Mouse (Mus musculus): Measurements from ENCODE around the gene Hsd11b1. TPM values are rescaled to one million over a fixed set of nuclear protein-coding genes. Genes with fewer than 3 reads are reported as not detected.

Gene Hsd11b1
- total RNA-seq, 2 experiments from 2014 or later, result 2.2 to 2.4 TPM

GRCm38 (mm10) chr1:193211371-193211770, 52.5 kb downstream of the Hsd11b1 start:
- peak in 1 of 2 experiments; percentile 22 for DNase-seq
- intact Hi-C loops (cut with DNase I), result no loop called here

- peak; percentile 57 to 67 for DNase-seq
- intact Hi-C loops (cut with DNase I), result loop anchor here (2.0 to 5.0 kb wide), 3 partner anchors 44 to 169 kb away; no protein-coding TSS in a partner anchor
These were observed 55.7 kb downstream of the Hsd11b1 start for GRCm38 (mm10) chr1:193208178-193208577.

GRCm38 (mm10) chr1:193207503-193207902, 56.4 kb downstream of the Hsd11b1 start, which contains the start of gene Lamb3:
Gene Lamb3 (plus strand): TSS chr1:193207699.
- no peak for DNase-seq
- intact Hi-C loops (cut with DNase I), result loop anchor here (5.0 kb wide), 2 partner anchors 45 to 170 kb away; no protein-coding TSS in a partner anchor

- no peak for DNase-seq
- intact Hi-C loops (cut with DNase I), result loop anchor here (5.0 kb wide), 2 partner anchors 47 to 172 kb away; no protein-coding TSS in a partner anchor
These were observed 58.4 kb downstream of the Hsd11b1 start for GRCm38 (mm10) chr1:193205431-193205830.

GRCm38 (mm10) chr1:193203821-193204220, 60.1 kb downstream of the Hsd11b1 start:
- intact Hi-C loops (cut with DNase I), result no loop called here
- no peak for DNase-seq

GRCm38 (mm10) chr1:193201383-193201778, 62.5 kb downstream of the Hsd11b1 start, which contains the start of gene Traf3ip3:
Gene Traf3ip3 (minus strand): TSS chr1:193201703.
- intact Hi-C loops (cut with DNase I), result no loop called here
- no peak for DNase-seq

GRCm38 (mm10) chr1:193200640-193201382, 63.1 kb downstream of the Hsd11b1 start:
- intact Hi-C loops (cut with DNase I), result no loop called here
- DNase-seq, result no peak

- no peak for DNase-seq
- intact Hi-C loops (cut with DNase I), result no loop called here
These were observed 65.6 kb downstream of the Hsd11b1 start for GRCm38 (mm10) chr1:193198312-193198711.

GRCm38 (mm10) chr1:193197494-193198205, 66.2 kb downstream of the Hsd11b1 start:
- intact Hi-C loops (cut with DNase I), result no loop called here
- no peak for DNase-seq

- intact Hi-C loops (cut with DNase I), result no loop called here
- no peak for DNase-seq
These were observed 68.6 kb downstream of the Hsd11b1 start for GRCm38 (mm10) chr1:193195169-193195810.

- intact Hi-C loops (cut with DNase I), result no loop called here
- DNase-seq, result no peak
These were observed 69.3 kb downstream of the Hsd11b1 start for GRCm38 (mm10) chr1:193194416-193195140.

- DNase-seq, result peak in 1 of 2 experiments; percentile 32
- intact Hi-C loops (cut with DNase I), result no loop called here
These were observed 72.1 kb downstream of the Hsd11b1 start for GRCm38 (mm10) chr1:193191675-193192283.

- intact Hi-C loops (cut with DNase I), result no loop called here
- DNase-seq, result no peak
These were observed 74.1 kb downstream of the Hsd11b1 start for GRCm38 (mm10) chr1:193189771-193190170.

- intact Hi-C loops (cut with DNase I), result no loop called here
- DNase-seq, result peak; percentile 67 to 69
These were observed 74.7 kb downstream of the Hsd11b1 start for GRCm38 (mm10) chr1:193189151-193189621.

- intact Hi-C loops (cut with DNase I), result no loop called here
- DNase-seq, result no peak
These were observed 75.6 kb downstream of the Hsd11b1 start for GRCm38 (mm10) chr1:193188257-193188656.

GRCm38 (mm10) chr1:193181104-193181503, 82.8 kb downstream of the Hsd11b1 start:
- intact Hi-C loops (cut with DNase I), result no loop called here
- DNase-seq, result no peak

- intact Hi-C loops (cut with DNase I), result loop anchor here (5.0 kb wide), 1 partner anchor 42 kb away; the partner anchor contains the start of gene Diexf
- DNase-seq, result peak in 1 of 2 experiments; percentile 25
These were observed 89.6 kb downstream of the Hsd11b1 start for GRCm38 (mm10) chr1:193174143-193174733.

GRCm38 (mm10) chr1:193173810-193174129, 90.1 kb downstream of the Hsd11b1 start:
- intact Hi-C loops (cut with DNase I), result loop anchor here (5.0 kb wide), 1 partner anchor 41 kb away; the partner anchor contains the start of gene Diexf
- no peak for DNase-seq

All from heart, postnatal 14 days (tissue).